Mouse (Mus musculus): ENCODE data around the gene Tfap2e.

GRCm38 (mm10) chr4:126752024-126752607 is 16.1 kb upstream of the Tfap2e start:
- TF ChIP-seq CTCF (IDR thresholded peaks at IDR 0.05) (no peak), POLR2A (IDR thresholded peaks at IDR 0.05; ENCODE audit: insufficient read depth, low read depth, low read length) (no peak)
